9 mouse cellular contexts compared by ENCODE assay signal in genomic region chr1:50961954-50962648, GRCm38 (mm10).
DNase-seq lines count a peak whose midpoint lies in the region; ATAC-seq and TF ChIP-seq lines count a peak whose summit lies in the region.
"Had no signal": no experiment of that assay in that cellular context is flagged by ENCODE, and none has a peak within 500 bp of the region (broad histone marks: within the 10 kb centered on the region; RNA-seq: fewer than 3 reads in every experiment).

No protein-coding gene starts in this region.

- H3K27ac ChIP-seq in heart, adult 2 months = peak overlapping the region; percentile 79
- no peak overlapping the region for H3K27ac ChIP-seq in heart, embryonic 12.5 days (ENCODE audit: poor library complexity, severe bottlenecking)
- no peak overlapping the region for H3K27ac ChIP-seq in embryonic facial prominence, embryonic 15.5 days (replicated peaks)
- H3K27ac ChIP-seq in lung, embryonic 15.5 days = no peak overlapping the region
- H3K27ac ChIP-seq: midbrain, embryonic 12.5 days had no signal

- no peak for TF ChIP-seq POLR2A in heart, adult 2 months (IDR thresholded peaks at IDR 0.05; ENCODE audit: insufficient read depth, low read depth, low read length)
- TF ChIP-seq POLR2A in brain, embryonic 14.5 days (IDR thresholded peaks at IDR 0.05; ENCODE audit: borderline replicate concordance, extremely low read depth, insufficient read depth, insufficient read length, poor library complexity, severe bottlenecking) = no peak

- H3K27me3 ChIP-seq in heart, adult 2 months (ENCODE audit: control insufficient read depth, insufficient read depth, low read length) = no peaks in the 10 kb centered on the region
- H3K27me3 ChIP-seq in heart, embryonic 12.5 days (replicated peaks) = no peaks in the 10 kb centered on the region
- no peaks in the 10 kb centered on the region; the same call in 1 of the 2 replicates for H3K27me3 ChIP-seq in embryonic facial prominence, embryonic 15.5 days
- no peaks in the 10 kb centered on the region for H3K27me3 ChIP-seq in lung, embryonic 15.5 days
- H3K27me3 ChIP-seq: midbrain, embryonic 12.5 days had no signal

- H3K9ac ChIP-seq in heart, adult 2 months (ENCODE audit: low read depth, low read length) = no peak overlapping the region
- H3K9ac ChIP-seq in heart, embryonic 12.5 days = no peak overlapping the region
- H3K9ac ChIP-seq in embryonic facial prominence, embryonic 15.5 days = no peak overlapping the region
- no peak overlapping the region for H3K9ac ChIP-seq in lung, embryonic 15.5 days
- H3K9ac ChIP-seq: midbrain, embryonic 12.5 days had no signal

- no peak for ATAC-seq in heart, embryonic 12.5 days (ENCODE audit: insufficient number of reproducible peaks, low FRiP score)
- no peak for ATAC-seq in embryonic facial prominence, embryonic 15.5 days (ENCODE audit: insufficient number of reproducible peaks, low FRiP score, low TSS enrichment, low read depth)
- no peak; the same call in 1 of the 2 replicates for ATAC-seq in lung, embryonic 15.5 days (ENCODE audit: borderline replicate concordance, extremely low read depth, low FRiP score, low TSS enrichment)

- intact Hi-C loops in heart, adult 2 months (cut with DNase I) = loop anchor here (1.0 to 5.0 kb wide), 7 partner anchors 145 to 635 kb away; no protein-coding TSS in a partner anchor
- intact Hi-C loops in heart, postnatal 10 days (cut with DNase I) = loop anchor here (1.0 to 10.0 kb wide), 7 partner anchors 145 to 635 kb away; no protein-coding TSS in a partner anchor

- H3K36me3 ChIP-seq in heart, adult 2 months (ENCODE audit: control insufficient read depth, insufficient read depth, low read length) = peaks cover 2% of the 10 kb centered on the region; the same call in 1 of the 2 replicates
- H3K36me3 ChIP-seq in heart, embryonic 12.5 days = no peaks in the 10 kb centered on the region
- H3K36me3 ChIP-seq in embryonic facial prominence, embryonic 15.5 days = no peaks in the 10 kb centered on the region
- no peaks in the 10 kb centered on the region for H3K36me3 ChIP-seq in lung, embryonic 15.5 days
- H3K36me3 ChIP-seq: midbrain, embryonic 12.5 days had no signal

- H3K4me2 ChIP-seq in heart, embryonic 12.5 days = no peak overlapping the region
- 0 out of 2 replicates have a peak overlapping the region, but pooled peaks have one; percentile 15 for H3K4me2 ChIP-seq in embryonic facial prominence, embryonic 15.5 days (replicated peaks)
- peak overlapping the region; percentile 9; the same call in 1 of the 2 replicates for H3K4me2 ChIP-seq in lung, embryonic 15.5 days
- H3K4me2 ChIP-seq: midbrain, embryonic 12.5 days had no signal

- peak in 1 of 2 experiments; percentile 46 for DNase-seq in heart, adult 2 months
- peak; percentile 88 for DNase-seq in brain, embryonic 14.5 days (ENCODE audit: low read depth)
- DNase-seq in heart, postnatal 10 days = peak; percentile 81 to 89
- DNase-seq in kidney, postnatal 14 days = peak; percentile 78
- DNase-seq in skeletal muscle tissue, adult 2 months (ENCODE audit: low read depth, low spot score) = peak; percentile 51

- H3K4me1 ChIP-seq in heart, adult 2 months (ENCODE audit: control insufficient read depth, insufficient read depth, low read length) = peaks cover 1% of the 10 kb centered on the region
- no peaks in the 10 kb centered on the region for H3K4me1 ChIP-seq in heart, embryonic 12.5 days (replicated peaks)
- H3K4me1 ChIP-seq in embryonic facial prominence, embryonic 15.5 days = no peaks in the 10 kb centered on the region
- H3K4me1 ChIP-seq in lung, embryonic 15.5 days = 0 out of 2 replicates have a peak, but pooled peaks cover 6% of the 10 kb centered on the region
- H3K4me1 ChIP-seq: midbrain, embryonic 12.5 days had no signal

- H3K79me2 ChIP-seq in heart, adult 2 months (replicated peaks; ENCODE audit: control insufficient read depth, insufficient read depth, low read length) = no peaks in the 10 kb centered on the region

- H3K4me3 ChIP-seq in heart, adult 2 months = peak overlapping the region; percentile 31
- H3K4me3 ChIP-seq in heart, embryonic 12.5 days = no peak overlapping the region
- H3K4me3 ChIP-seq in embryonic facial prominence, embryonic 15.5 days (replicated peaks) = no peak overlapping the region
- H3K4me3 ChIP-seq in lung, embryonic 15.5 days = no peak overlapping the region
- H3K4me3 ChIP-seq: midbrain, embryonic 12.5 days had no signal

- WGBS in heart, adult 2 months = 46% methylated on average over 5 of the region's 5 CpGs
- 48% methylated on average over 5 of the region's 5 CpGs for WGBS in heart, embryonic 12.5 days
- 46% methylated on average over 5 of the region's 5 CpGs for WGBS in embryonic facial prominence, embryonic 15.5 days
- WGBS in lung, embryonic 15.5 days = 20% methylated on average over 5 of the region's 5 CpGs

- H3K9me3 ChIP-seq in heart, embryonic 12.5 days (replicated peaks) = no peaks in the 10 kb centered on the region
- no peaks in the 10 kb centered on the region for H3K9me3 ChIP-seq in embryonic facial prominence, embryonic 15.5 days (replicated peaks)
- no peaks in the 10 kb centered on the region for H3K9me3 ChIP-seq in lung, embryonic 15.5 days
- H3K9me3 ChIP-seq: midbrain, embryonic 12.5 days had no signal

- TF ChIP-seq EP300 in heart, adult 2 months (IDR thresholded peaks at IDR 0.05; ENCODE audit: insufficient read depth, low read depth, low read length) = no peak

- TF ChIP-seq CTCF in heart, adult 2 months (IDR thresholded peaks at IDR 0.05) = peak; percentile 92
- TF ChIP-seq CTCF in brain, embryonic 14.5 days (IDR thresholded peaks at IDR 0.05; ENCODE audit: borderline replicate concordance, extremely low read depth, insufficient read depth, insufficient read length) = peak; percentile 52; the same call in 1 of the 2 replicates
